Mouse (Mus musculus): ENCODE data around the gene Map4k2.

The Map4k2 gene

DNA sequence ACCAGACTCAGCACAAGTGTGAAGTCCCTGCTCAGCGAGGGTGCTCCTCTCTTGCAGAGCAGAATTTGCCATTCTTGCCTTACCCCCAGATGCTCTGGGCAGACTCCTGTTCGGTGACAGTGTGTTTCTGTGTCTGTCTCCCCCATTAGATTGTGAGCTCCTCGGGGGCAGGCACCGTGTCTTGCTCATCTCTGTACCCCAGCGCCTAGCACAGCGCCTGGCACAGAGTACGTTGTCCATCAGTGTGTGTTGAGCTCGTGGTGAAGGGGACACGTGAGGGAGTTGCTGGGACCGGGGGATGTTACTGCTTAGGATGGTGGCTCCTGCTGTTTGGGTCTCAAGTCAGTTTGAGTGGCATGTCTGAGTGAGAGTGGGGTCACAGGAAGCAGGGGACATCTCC, 62.9 kb downstream of the Map4k2 start:
- DNase-seq, result no peak
